Mouse (Mus musculus) heart, embryonic 14.5 days (tissue): Measurements from ENCODE around the gene Gpt2. TPM values are rescaled to one million over a fixed set of nuclear protein-coding genes. Genes with fewer than 3 reads are reported as not detected.

ENCODE experiments used
- ATAC-seq: fragments of 200-750 bp; cut with Nextera tagmentation; 2 replicates; pipeline ENCODE4 v1.8.0; 2017; ENCODE audit warnings: low read depth, moderate TSS enrichment; ENCODE audit not compliant: insufficient number of reproducible peaks, insufficient read depth, low FRiP score
- H3K27ac ChIP-seq, 2 experiments: fragments of 200-500 bp in 1 of 2; fragments of 300-500 bp in 1 of 2; sonication (generic) in 1 of 2; replicated peaks in 1 of 2; 2 replicates each; pipeline ENCODE4 v1.5.1; 2012 to 2014; ENCODE audit warnings: low read depth in 2 of 2, low read length in 2 of 2, control low read depth in 1 of 2, mild to moderate bottlenecking in 1 of 2, mixed read lengths in 1 of 2; ENCODE audit not compliant: control insufficient read depth in 1 of 2, insufficient read depth in 1 of 2
- H3K27me3 ChIP-seq: fragments of 300-500 bp; sonication (generic); 2 replicates; pipeline ENCODE4 v1.6.1; 2014; ENCODE audit warnings: mild to moderate bottlenecking, low read length, control low read depth; ENCODE audit not compliant: control insufficient read depth, insufficient read depth
- H3K36me3 ChIP-seq: fragments of 300-500 bp; sonication (generic); 2 replicates; pipeline ENCODE4 v1.6.1; 2014; ENCODE audit warnings: mild to moderate bottlenecking, control low read depth, low read length, mixed read lengths; ENCODE audit not compliant: control insufficient read depth, insufficient read depth
- H3K4me1 ChIP-seq, 2 experiments: fragments of 200-500 bp in 1 of 2; fragments of 300-500 bp in 1 of 2; sonication (generic) in 1 of 2; 2 replicates each; pipeline ENCODE4 v1.6.1; 2012 to 2014; ENCODE audit warnings: low read length in 2 of 2, control low read depth in 1 of 2, mixed read lengths in 1 of 2; ENCODE audit not compliant: control insufficient read depth in 2 of 2, insufficient read depth in 2 of 2
- H3K4me2 ChIP-seq: fragments of 300-500 bp; sonication (generic); 2 replicates; pipeline ENCODE4 v1.6.1; 2014; ENCODE audit warnings: mild to moderate bottlenecking, low read length
- H3K4me3 ChIP-seq, 2 experiments: fragments of 200-500 bp in 1 of 2; fragments of 300-500 bp in 1 of 2; sonication (generic) in 1 of 2; 2 replicates each; pipeline ENCODE4 v1.5.1; 2012 to 2014; ENCODE audit warnings: low read length in 2 of 2, mild to moderate bottlenecking in 2 of 2, control low read depth in 1 of 2, low read depth in 1 of 2, moderate library complexity in 1 of 2; ENCODE audit not compliant: control insufficient read depth in 1 of 2, insufficient read depth in 1 of 2
- H3K9ac ChIP-seq: fragments of 300-500 bp; sonication (generic); 2 replicates; pipeline ENCODE4 v1.6.1; 2014; ENCODE audit warnings: mild to moderate bottlenecking, low read length
- H3K9me3 ChIP-seq: fragments of 300-500 bp; sonication (generic); 2 replicates; pipeline ENCODE4 v1.6.1; 2016; ENCODE audit warnings: low read length, control low read depth; ENCODE audit not compliant: control insufficient read depth
- WGBS: fragments of 180-500 bp; shearing (Covaris S2); extraction: QIAGEN DNeasy Blood & Tissue Kit; methylation state at CpG from one replicate; pipeline ENCODE4 v1.1.7; 2014; 5-methylcytosine and 5-hydroxymethylcytosine counted together
- polyA plus RNA-seq: library from polyadenylated mRNA; unstranded; fragments of >200 nt; fragmentation: Nextera tagmentation; extraction: Ambion mirVana; gene quantifications from 2 replicates; pipeline ENCODE4 v1.2.1, GENCODE M21; 2014

The Gpt2 gene
- polyA plus RNA-seq, 1 experiment from 2014 or later: 7.7 TPM

- 0 out of 2 replicates have a peak, but pooled peaks cover 3% of the 10 kb centered on the region for H3K36me3 ChIP-seq
- no peaks in the 10 kb centered on the region for H3K27me3 ChIP-seq
- peaks cover 2 to 9% of the 10 kb centered on the region in 2 experiments for H3K4me1 ChIP-seq
- no peak overlapping the region for H3K4me2 ChIP-seq
- H3K9me3 ChIP-seq: no peaks in the 10 kb centered on the region
- H3K27ac ChIP-seq: no peak overlapping the region
- WGBS: 22% methylated on average over 6 of the region's 6 CpGs
- no peak overlapping the region for H3K4me3 ChIP-seq
- ATAC-seq: no peak
- no peak overlapping the region for H3K9ac ChIP-seq
Measured at GRCm38 (mm10) chr8:85526105-85526504, 33.7 kb downstream of the Gpt2 start.

- H3K4me1 ChIP-seq: peaks cover 2 to 7% of the 10 kb centered on the region in 2 experiments
- no peak overlapping the region for H3K27ac ChIP-seq
- no peak for ATAC-seq
- no peak overlapping the region for H3K4me3 ChIP-seq
- 66% methylated on average over 3 of the region's 3 CpGs for WGBS
- H3K9ac ChIP-seq: no peak overlapping the region
- H3K27me3 ChIP-seq: no peaks in the 10 kb centered on the region
- H3K4me2 ChIP-seq: no peak overlapping the region
- 0 out of 2 replicates have a peak, but pooled peaks cover 6% of the 10 kb centered on the region for H3K36me3 ChIP-seq
- no peaks in the 10 kb centered on the region for H3K9me3 ChIP-seq
Measured at GRCm38 (mm10) chr8:85528959-85529358, 36.6 kb downstream of the Gpt2 start.

- ATAC-seq: no peak
- H3K9ac ChIP-seq: no peak overlapping the region
- H3K27me3 ChIP-seq: no peaks in the 10 kb centered on the region
- no peak overlapping the region for H3K4me3 ChIP-seq
- H3K36me3 ChIP-seq: peaks cover 18% of the 10 kb centered on the region; the same call in 1 of the 2 replicates
- H3K9me3 ChIP-seq: no peaks in the 10 kb centered on the region
- no peaks in the 10 kb centered on the region for H3K4me1 ChIP-seq
- 85% methylated on average over 1 of the region's 1 CpGs for WGBS
- no peak overlapping the region for H3K4me2 ChIP-seq
- H3K27ac ChIP-seq: no peak overlapping the region
Measured at GRCm38 (mm10) chr8:85530717-85531116, 38.3 kb downstream of the Gpt2 start.

GRCm38 (mm10) chr8:85531471-85531870 lies 39.1 kb downstream of the Gpt2 start:
- Histone ChIP-seq H3K27ac (no peak overlapping the region), H3K4me1 (no peaks in the 10 kb centered on the region), H3K4me2 (no peak overlapping the region), H3K27me3 (no peaks in the 10 kb centered on the region), H3K4me3 (no peak overlapping the region), H3K36me3 (peaks cover 25% of the 10 kb centered on the region), H3K9ac (no peak overlapping the region), H3K9me3 (no peaks in the 10 kb centered on the region)
- ATAC-seq: no peak
- WGBS: 82% methylated on average over 3 of the region's 3 CpGs

- Histone ChIP-seq H3K36me3 (peaks cover 39% of the 10 kb centered on the region), H3K9me3 (no peaks in the 10 kb centered on the region), H3K4me2 (no peak overlapping the region), H3K27me3 (no peaks in the 10 kb centered on the region), H3K27ac (no peak overlapping the region), H3K4me3 (no peak overlapping the region), H3K4me1 (no peaks in the 10 kb centered on the region), H3K9ac (no peak overlapping the region)
- WGBS: 86% methylated on average over 4 of the region's 4 CpGs
- no peak for ATAC-seq
Measured at GRCm38 (mm10) chr8:85532843-85533242, 40.5 kb downstream of the Gpt2 start.

GRCm38 (mm10) chr8:85533434-85533833 lies 41.1 kb downstream of the Gpt2 start:
- H3K4me3 ChIP-seq: no peak overlapping the region
- no peaks in the 10 kb centered on the region for H3K27me3 ChIP-seq
- no peak overlapping the region for H3K4me2 ChIP-seq
- WGBS: 88% methylated on average over 2 of the region's 2 CpGs
- H3K9ac ChIP-seq: no peak overlapping the region
- no peak overlapping the region for H3K27ac ChIP-seq
- H3K4me1 ChIP-seq: no peaks in the 10 kb centered on the region
- ATAC-seq: no peak
- H3K9me3 ChIP-seq: no peaks in the 10 kb centered on the region
- peaks cover 45% of the 10 kb centered on the region for H3K36me3 ChIP-seq

- WGBS: 50% methylated on average over 1 of the region's 1 CpGs
- Histone ChIP-seq H3K27ac (no peak overlapping the region), H3K9ac (no peak overlapping the region), H3K27me3 (no peaks in the 10 kb centered on the region), H3K9me3 (no peaks in the 10 kb centered on the region), H3K4me3 (no peak overlapping the region), H3K4me1 (no peaks in the 10 kb centered on the region), H3K36me3 (peaks cover 52% of the 10 kb centered on the region), H3K4me2 (no peak overlapping the region)
- ATAC-seq: no peak
Measured at GRCm38 (mm10) chr8:85534163-85534562, 41.8 kb downstream of the Gpt2 start.

GRCm38 (mm10) chr8:85536332-85536731 lies 44.0 kb downstream of the Gpt2 start:
- Histone ChIP-seq H3K27ac (no peak overlapping the region), H3K4me2 (no peak overlapping the region), H3K9me3 (no peaks in the 10 kb centered on the region), H3K27me3 (no peaks in the 10 kb centered on the region), H3K4me1 (no peaks in the 10 kb centered on the region), H3K9ac (no peak overlapping the region), H3K36me3 (peaks cover 73% of the 10 kb centered on the region), H3K4me3 (no peak overlapping the region)
- ATAC-seq: no peak
- 98% methylated on average over 2 of the region's 2 CpGs for WGBS
